Mouse (Mus musculus) liver, embryonic 14.5 days (tissue): ENCODE results near the gene Tmem125. TPM values are rescaled to one million over a fixed set of nuclear protein-coding genes. Genes with fewer than 3 reads are reported as not detected.
A peak's percentile ranks its signal among the peaks of the same experiment; 100 is the strongest.
"Not testable (repeated sequence)": the region's sequence is repeated elsewhere in the genome, so short reads cannot be mapped to it uniquely, and the experiment has no call there.

Source experiments
- ATAC-seq: fragments of 200-750 bp; cut with Nextera tagmentation; 2 replicates; pipeline ENCODE4 v1.8.0; 2017; ENCODE audit warnings: moderate number of reproducible peaks, mild to moderate bottlenecking, moderate library complexity; ENCODE audit not compliant: insufficient read depth
- DNase-seq, 3 experiments: peaks; one replicate each; pipeline ENCODE4 v3.0.0-alpha.2; 2012 to 2013; ENCODE audit warnings: low read depth in 3 of 3, low spot score in 3 of 3
- H3K27ac ChIP-seq: fragments of 300-500 bp; sonication (generic); 2 replicates; pipeline ENCODE4 v1.5.1; 2014; ENCODE audit warnings: moderate library complexity, mild to moderate bottlenecking, control low read depth, inconsistent platforms
- H3K27me3 ChIP-seq: fragments of 300-500 bp; sonication (generic); 2 replicates; pipeline ENCODE4 v1.6.1; 2014; ENCODE audit warnings: mild to moderate bottlenecking, low read length, moderate library complexity; ENCODE audit not compliant: control insufficient read depth, insufficient read depth
- H3K36me3 ChIP-seq: fragments of 300-500 bp; sonication (generic); replicated peaks from 2 replicates; pipeline ENCODE4 v1.6.1; 2014; ENCODE audit warnings: low read depth; ENCODE audit not compliant: control insufficient read depth, insufficient read depth
- H3K4me1 ChIP-seq, 2 experiments: fragments of 200-500 bp in 1 of 2; fragments of 300-500 bp in 1 of 2; sonication (generic) in 1 of 2; replicated peaks; 2 replicates each; pipeline ENCODE4 v1.6.1; 2012 to 2014; ENCODE audit warnings: antibody characterized with exemption in 1 of 2, inconsistent platforms in 1 of 2, low read length in 1 of 2; ENCODE audit not compliant: control insufficient read depth in 2 of 2, insufficient read depth in 2 of 2
- H3K4me2 ChIP-seq: fragments of 300-500 bp; sonication (generic); 2 replicates; pipeline ENCODE4 v1.6.1; 2014; ENCODE audit warnings: low read depth, mild to moderate bottlenecking, control low read depth, moderate library complexity
- H3K4me3 ChIP-seq, 2 experiments: fragments of 200-500 bp in 1 of 2; fragments of 300-500 bp in 1 of 2; sonication (generic) in 1 of 2; 2 replicates each; pipeline ENCODE4 v1.5.1; 2012 to 2014; ENCODE audit warnings: low read depth in 2 of 2, low read length in 2 of 2, mild to moderate bottlenecking in 2 of 2, control low read depth in 1 of 2, inconsistent platforms in 1 of 2, moderate library complexity in 1 of 2; ENCODE audit not compliant: insufficient read depth in 1 of 2
- H3K9ac ChIP-seq: fragments of 300-500 bp; sonication (generic); replicated peaks from 2 replicates; pipeline ENCODE4 v1.6.1; 2014; ENCODE audit warnings: mild to moderate bottlenecking, control low read depth, moderate library complexity
- H3K9me3 ChIP-seq: fragments of 300-500 bp; sonication (generic); 2 replicates; pipeline ENCODE4 v1.6.1; 2016; ENCODE audit warnings: low read length, mixed read lengths; ENCODE audit not compliant: control insufficient read depth
- CTCF ChIP-seq: IDR thresholded peaks from 2 replicates; pipeline ENCODE4 v1.5.1; 2016; ENCODE audit warnings: antibody characterized with exemption, low read depth, control low read depth
- EP300 ChIP-seq: IDR thresholded peaks from 2 replicates; pipeline ENCODE4 v1.6.1; 2016; ENCODE audit warnings: antibody characterized with exemption, low read depth
- WGBS: fragments of 180-500 bp; shearing (Covaris S2); extraction: QIAGEN DNeasy Blood & Tissue Kit; methylation state at CpG from one replicate; pipeline ENCODE4 v1.1.7; 2014; ENCODE audit not compliant: insufficient replicate concordance; 5-methylcytosine and 5-hydroxymethylcytosine counted together
- polyA plus RNA-seq, 2 experiments: library from polyadenylated mRNA; depleted of rRNA in 1 of 2; stranded (reverse) in 1 of 2; unstranded in 1 of 2; fragments of >200 nt; fragmentation: Nextera tagmentation in 1 of 2; extraction: Ambion mirVana in 1 of 2; gene quantifications; 2 replicates each; pipeline versions ENCODE4 v1.2.1 to v1.2.3; 2012 to 2014

Gene Tmem125
- polyA plus RNA-seq, 2 experiments, result 1.2 to 1.5 TPM

DNA sequence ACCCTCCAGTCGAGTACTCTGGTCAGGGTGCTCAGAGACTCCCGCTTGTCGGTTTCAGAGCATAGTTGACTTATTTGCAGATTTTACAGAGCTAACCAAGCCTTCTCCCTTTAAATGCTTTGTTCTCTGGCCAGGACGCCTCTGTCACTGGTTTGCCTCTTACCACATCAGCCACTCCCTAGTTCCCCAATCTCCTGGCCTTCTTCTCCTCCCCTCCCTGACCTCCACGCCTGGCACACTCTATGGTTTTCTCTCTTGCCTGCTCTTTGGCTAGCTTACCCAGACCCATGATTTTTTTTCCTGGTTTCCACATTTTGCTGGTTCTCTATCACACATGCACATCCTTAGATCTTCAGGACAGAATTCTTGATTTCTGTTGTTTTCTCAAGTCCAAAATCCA lies 25.6 kb downstream of the Tmem125 start:
- Histone ChIP-seq H3K4me1 (peaks cover 0 to 9% of the 10 kb centered on the region in 2 experiments; a peak in 2 of 4 replicates), H3K4me2 (no peak overlapping the region), H3K27me3 (no peaks in the 10 kb centered on the region), H3K36me3 (no peaks in the 10 kb centered on the region), H3K27ac (no peak overlapping the region), H3K9ac (no peak overlapping the region), H3K9me3 (no peaks in the 10 kb centered on the region), H3K4me3 (no peak overlapping the region)
- WGBS, result 39% methylated on average over 5 of the region's 5 CpGs
- TF ChIP-seq CTCF (no peak), EP300 (no peak)
- DNase-seq (no peak), ATAC-seq (no peak)

GRCm38 (mm10) chr4:118517497-118518146 lies 26.2 kb downstream of the Tmem125 start:
- DNase-seq (no peak), ATAC-seq (no peak)
- Histone ChIP-seq H3K36me3 (no peaks in the 10 kb centered on the region), H3K9me3 (no peaks in the 10 kb centered on the region), H3K27ac (no peak overlapping the region), H3K4me1 (peaks cover 0 to 9% of the 10 kb centered on the region in 2 experiments; a peak in 2 of 4 replicates), H3K9ac (no peak overlapping the region), H3K27me3 (no peaks in the 10 kb centered on the region), H3K4me3 (no peak overlapping the region), H3K4me2 (peak overlapping the region; percentile 6; the same call in 1 of the 2 replicates)
- TF ChIP-seq CTCF (no peak), EP300 (no peak)
- WGBS, result 32% methylated on average over 16 of the region's 16 CpGs

GRCm38 (mm10) chr4:118516699-118517496 lies 26.9 kb downstream of the Tmem125 start:
- DNase-seq (no peak), ATAC-seq (no peak)
- Histone ChIP-seq H3K36me3 (no peaks in the 10 kb centered on the region), H3K27ac (no peak overlapping the region), H3K4me3 (no peak overlapping the region), H3K9me3 (no peaks in the 10 kb centered on the region), H3K27me3 (no peaks in the 10 kb centered on the region), H3K9ac (no peak overlapping the region), H3K4me2 (peak overlapping the region; percentile 6; the same call in 1 of the 2 replicates), H3K4me1 (peaks cover 0 to 9% of the 10 kb centered on the region in 2 experiments; a peak in 2 of 4 replicates)
- 11% methylated on average over 20 of the region's 20 CpGs for WGBS
- TF ChIP-seq EP300 (no peak), CTCF (no peak)

- WGBS, result 48% methylated on average over 6 of the region's 6 CpGs
Observed at GRCm38 (mm10) chr4:118509050-118509449, 34.8 kb downstream of the Tmem125 start.

GRCm38 (mm10) chr4:118507171-118507570 lies 36.7 kb downstream of the Tmem125 start:
- not testable (repeated sequence) for ATAC-seq, H3K27ac ChIP-seq, H3K9me3 ChIP-seq, H3K4me3 ChIP-seq, H3K4me1 ChIP-seq, DNase-seq, H3K4me2 ChIP-seq, H3K27me3 ChIP-seq, H3K9ac ChIP-seq, H3K36me3 ChIP-seq
- 45% methylated on average over 1 of the region's 1 CpGs for WGBS

More at GRCm38 (mm10) chr4:118509050-118509449, 34.8 kb downstream of the Tmem125 start:
- Histone ChIP-seq H3K36me3 (no peaks in the 10 kb centered on the region), H3K27me3 (no peaks in the 10 kb centered on the region), H3K4me2 (no peak overlapping the region), H3K9ac (no peak overlapping the region), H3K4me1 (no peaks in the 10 kb centered on the region), H3K9me3 (no peaks in the 10 kb centered on the region), H3K4me3 (no peak overlapping the region), H3K27ac (no peak overlapping the region)
- DNase-seq (no peak), ATAC-seq (no peak)
- no peak for TF ChIP-seq CTCF
- TF ChIP-seq EP300, result no peak
